Mouse (Mus musculus) thymus, postnatal 36 days (tissue): ENCODE results near the gene Gm20825.
"Not testable (repeated sequence)": the region's sequence is repeated elsewhere in the genome, so short reads cannot be mapped to it uniquely, and the experiment has no call there.

Experiments used
- DNase-seq, 2 experiments: peaks; one replicate each; pipeline ENCODE4 v3.0.0; 2022; ENCODE audit warnings: mixed read lengths in 2 of 2

Gene Gm20825

GRCm38 (mm10) chrY:8071407-8071806, at the start of gene Gm20825:
Gene Gm20825, minus strand, starts transcription at chrY:8071507.
- DNase-seq = not testable (repeated sequence)
